Mouse (Mus musculus) hematopoietic stem cell, adult 5-6 weeks (primary cell): ENCODE data around the gene Cln6. TPM values are rescaled to one million over a fixed set of nuclear protein-coding genes. Genes with fewer than 3 reads are reported as not detected.

Experiments
- ATAC-seq, 2 experiments: fragments of 125-278 bp in 1 of 2; replicated peaks in 1 of 2; 2 replicates each; pipeline ENCODE4 v1.8.0; 2016 to 2017; ENCODE audit warnings: inconsistent platforms in 2 of 2, mild to moderate bottlenecking in 2 of 2, moderate number of reproducible peaks in 2 of 2, low read depth in 1 of 2, moderate TSS enrichment in 1 of 2; ENCODE audit not compliant: low FRiP score in 2 of 2, poor library complexity in 2 of 2, severe bottlenecking in 2 of 2, insufficient read depth in 1 of 2, low TSS enrichment in 1 of 2
- total RNA-seq: library from RNA; stranded (forward); fragments of 172-1452, 232-1000 nt; gene quantifications from 2 replicates; pipeline ENCODE4 v1.2.3, GENCODE M21; 2017

Cln6 gene
- total RNA-seq, 1 experiment from 2014 or later, result 24.9 TPM

DNA sequence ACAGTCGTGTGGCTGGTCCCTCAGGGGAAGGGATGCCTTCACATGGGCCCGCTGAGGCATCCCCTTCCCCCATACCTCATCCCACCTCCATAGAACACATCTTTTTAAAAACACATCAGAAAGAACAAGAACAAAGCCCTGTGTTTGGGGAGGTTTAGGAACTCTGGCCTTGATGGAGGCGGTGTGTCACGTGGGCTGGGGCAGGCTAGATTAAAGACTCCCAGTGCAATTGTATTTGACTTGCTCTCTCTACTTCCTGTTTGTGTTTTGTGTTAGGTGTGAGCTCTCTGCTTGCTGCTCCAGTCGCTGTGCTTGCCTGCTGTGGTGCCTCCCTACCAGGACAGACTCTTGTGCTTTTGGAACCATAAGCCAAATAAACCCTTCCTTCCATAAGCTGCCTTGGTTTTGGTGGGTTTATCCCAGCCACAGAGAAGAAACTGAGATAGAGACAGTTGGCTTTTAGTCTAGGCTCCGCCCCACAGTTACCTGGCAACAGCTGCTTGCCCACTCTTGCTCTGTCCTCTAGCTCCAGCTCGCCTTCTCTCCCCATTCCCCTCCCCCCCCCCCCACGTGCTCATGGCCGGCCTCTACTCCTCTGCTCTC lies 12.7 kb upstream of the Cln6 start:
- no peak for ATAC-seq

GRCm38 (mm10) chr9:62826456-62826855 lies 12.1 kb upstream of the Cln6 start:
- ATAC-seq, result no peak

GRCm38 (mm10) chr9:62827939-62828652 lies 10.5 kb upstream of the Cln6 start:
- peak; percentile 27 to 28; a peak in 1 of 4 replicates for ATAC-seq

DNA sequence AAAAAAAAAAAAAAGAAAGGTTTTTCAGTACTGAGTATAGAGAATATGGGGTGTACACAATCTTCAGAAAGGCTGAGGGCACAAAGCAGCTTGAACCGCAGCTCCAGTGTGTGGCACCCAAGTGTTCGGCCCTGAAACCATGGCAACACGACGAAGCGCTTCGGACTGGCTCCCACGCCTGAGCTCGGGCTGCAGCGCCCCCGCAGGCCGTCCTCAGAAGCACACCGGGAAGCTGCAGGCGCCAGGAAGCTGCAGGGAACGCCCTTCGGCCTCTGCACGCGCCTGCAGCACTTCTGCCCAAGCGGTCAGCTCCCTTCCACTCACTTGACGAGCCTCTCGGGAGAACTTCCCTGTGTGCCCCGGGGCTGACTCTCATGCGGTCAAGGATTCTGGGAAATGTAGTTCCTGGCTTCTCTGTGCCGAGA lies 9.9 kb upstream of the Cln6 start:
- peak; percentile 97 to 98 for ATAC-seq

DNA sequence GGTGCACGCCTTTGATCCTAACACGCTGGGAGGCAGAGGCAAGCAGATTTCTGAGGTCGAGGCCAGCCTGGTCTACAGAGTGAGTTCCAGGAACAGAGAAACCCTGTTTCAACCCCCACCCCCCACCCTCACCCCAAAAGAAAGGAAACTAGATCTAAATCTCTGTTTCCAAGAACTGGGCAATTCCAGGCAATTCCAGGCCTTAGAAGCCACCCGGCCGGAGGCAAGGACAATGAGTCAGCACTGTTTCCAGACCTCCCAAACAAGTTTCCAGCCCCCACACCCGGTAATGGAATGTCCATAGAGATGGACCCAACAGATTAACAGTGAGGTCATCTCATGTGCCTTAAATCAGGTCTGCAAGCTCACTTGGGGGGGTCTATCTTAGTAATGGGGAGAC lies 8.7 kb upstream of the Cln6 start:
- ATAC-seq, result no peak

DNA sequence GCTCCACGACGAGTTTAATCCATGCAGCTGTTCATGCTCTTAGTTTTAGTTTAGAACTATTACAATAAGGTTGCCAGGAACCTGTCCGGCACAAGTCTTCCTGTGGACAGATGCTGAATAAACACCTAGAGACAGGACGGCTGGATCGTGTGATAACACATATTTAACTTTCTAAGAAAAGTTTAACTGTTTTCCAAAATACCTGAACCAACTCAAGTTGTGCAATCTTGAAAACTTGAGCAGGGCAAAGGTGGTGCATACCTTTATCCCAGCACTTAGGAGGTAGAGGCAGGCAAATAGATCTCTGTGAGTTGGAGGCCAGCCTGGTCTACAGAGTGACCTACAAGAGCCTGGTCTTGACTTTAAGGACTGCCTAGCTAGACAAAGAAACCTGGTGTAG lies 3.7 kb upstream of the Cln6 start:
- ATAC-seq, result no peak

- no peak for ATAC-seq
These were observed 2.7 kb upstream of the Cln6 start for GRCm38 (mm10) chr9:62835705-62836446.

GRCm38 (mm10) chr9:62837611-62838010 lies 974 bp upstream of the Cln6 start:
- ATAC-seq, result no peak

- ATAC-seq, result peak in 1 of 2 experiments; percentile 12; a peak in 1 of 4 replicates
These were observed 459 bp upstream of the Cln6 start for GRCm38 (mm10) chr9:62838146-62838505.

DNA sequence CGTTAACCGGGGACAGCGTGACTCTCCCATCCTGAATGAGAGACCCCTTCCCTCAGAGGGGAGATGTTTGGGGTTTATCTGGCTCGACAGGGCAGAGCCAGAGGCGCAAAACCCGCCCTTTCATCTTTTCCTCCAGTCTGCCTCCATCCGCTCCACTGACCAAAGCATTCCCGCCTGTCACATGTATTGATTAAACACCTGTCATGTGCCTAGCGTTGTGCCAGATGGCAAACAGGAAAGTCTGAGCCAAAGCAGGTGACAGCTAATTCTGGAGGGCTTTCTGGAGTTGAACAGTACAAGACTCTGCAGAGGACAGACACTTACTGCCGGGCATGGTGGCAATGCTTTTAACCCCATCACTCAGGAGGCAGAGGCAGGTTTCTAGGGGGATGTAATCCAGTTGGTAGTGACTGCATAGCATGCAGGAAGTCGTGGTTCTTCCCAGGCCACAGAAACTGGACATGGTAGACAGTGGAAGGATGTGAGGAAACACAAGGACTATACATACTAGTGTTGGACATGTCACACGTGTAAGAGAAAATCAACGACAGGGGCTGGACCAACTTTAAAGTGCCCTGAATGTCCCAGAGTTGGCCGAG lies 686 bp downstream of the Cln6 start:
- 0 out of 4 replicates have a peak, but pooled peaks of 1 of the 2 experiments have one; percentile 5 for ATAC-seq

GRCm38 (mm10) chr9:62843356-62844024 lies 4.9 kb downstream of the Cln6 start:
- ATAC-seq, result no peak

DNA sequence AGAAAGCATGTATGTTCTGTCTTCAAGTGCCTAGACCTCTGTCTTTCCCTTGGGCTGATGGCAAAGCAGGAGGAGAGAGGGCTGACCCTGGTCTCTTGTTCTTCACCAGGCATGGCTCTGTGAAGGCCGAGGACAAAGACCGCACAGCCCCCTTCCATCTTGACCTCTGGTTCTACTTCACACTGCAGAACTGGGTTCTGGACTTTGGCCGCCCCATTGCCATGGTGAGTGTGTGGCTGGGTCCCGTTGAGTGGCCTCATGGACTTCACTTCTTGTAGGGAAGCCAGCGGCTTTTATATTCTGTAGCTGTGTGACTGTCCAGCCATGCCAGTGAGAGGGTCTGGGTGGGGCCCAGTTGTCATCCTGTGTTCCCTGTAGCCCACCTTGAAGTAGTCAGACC lies 5.9 kb downstream of the Cln6 start:
- no peak for ATAC-seq

GRCm38 (mm10) chr9:62847694-62848093 lies 9.1 kb downstream of the Cln6 start:
- peak; percentile 86 for ATAC-seq

DNA sequence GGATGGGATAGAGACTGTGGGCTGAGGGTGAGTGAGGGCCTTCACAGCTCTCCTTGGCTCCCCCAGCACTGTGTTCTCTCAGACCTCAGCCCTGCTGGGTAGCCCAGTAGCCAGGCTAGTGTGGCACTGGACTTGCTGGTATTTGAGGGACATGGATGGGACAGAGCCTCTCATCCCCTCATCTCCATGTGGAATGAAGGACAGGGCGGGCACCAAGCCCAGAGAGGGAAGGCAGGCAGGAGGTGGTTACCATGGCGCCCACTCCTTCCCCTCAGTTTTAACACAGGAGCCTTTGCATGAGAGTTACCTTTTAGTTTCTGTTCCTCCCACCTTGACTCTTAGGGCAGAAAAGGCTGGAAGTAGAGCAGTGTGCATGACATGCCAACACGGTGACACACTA lies 10.1 kb downstream of the Cln6 start:
- no peak for ATAC-seq

DNA sequence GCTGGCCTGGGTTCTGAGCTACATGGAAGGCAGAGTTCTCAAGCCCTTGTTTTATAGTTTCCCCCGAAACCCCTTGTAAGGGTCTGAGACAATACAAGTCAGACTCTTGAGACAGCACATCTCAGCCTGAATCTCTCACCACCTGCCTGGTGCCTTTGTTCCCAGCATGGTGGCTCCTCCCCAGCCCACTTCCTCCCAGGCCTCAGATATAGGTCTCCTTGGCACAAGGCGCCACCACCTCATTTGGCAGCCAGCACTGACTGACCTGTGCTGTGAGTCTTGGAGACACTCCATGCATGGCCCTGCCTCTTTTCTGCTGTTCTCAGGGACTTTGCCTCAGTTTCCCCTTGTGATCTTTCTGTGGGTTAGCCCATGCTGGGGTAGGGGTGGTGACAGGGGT lies 13.0 kb downstream of the Cln6 start:
- ATAC-seq, result no peak

DNA sequence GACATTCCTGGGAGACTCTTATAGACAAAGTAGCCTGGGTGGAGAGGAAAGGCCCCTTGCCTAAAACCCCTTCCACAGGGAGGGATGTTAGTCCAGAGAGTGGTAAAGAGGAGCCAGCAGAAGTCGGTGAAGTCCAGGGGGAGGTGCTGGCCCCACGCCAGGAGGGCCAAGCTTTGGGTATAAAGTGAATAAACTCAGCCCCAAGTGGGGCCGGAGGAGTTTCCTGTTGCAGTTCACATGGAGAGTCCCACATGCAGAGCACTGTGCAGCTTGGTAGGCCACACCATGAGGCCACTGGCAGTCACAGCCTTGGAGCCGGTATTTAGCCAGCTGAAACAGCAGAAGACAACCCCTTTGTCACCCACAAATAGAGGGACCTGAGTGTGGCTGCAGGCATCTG lies 15.9 kb downstream of the Cln6 start:
- no peak for ATAC-seq

- ATAC-seq, result no peak
These were observed 18.6 kb downstream of the Cln6 start for GRCm38 (mm10) chr9:62857216-62857615.
